Mouse (Mus musculus): Measurements from ENCODE around the gene Spo11. TPM values are rescaled to one million over a fixed set of nuclear protein-coding genes. Genes with fewer than 3 reads are reported as not detected.
A peak's percentile ranks its signal among the peaks of the same experiment; 100 is the strongest.

The Spo11 gene
- polyA plus RNA-seq, 1 experiment = 6.2 TPM

- DNase-seq (ENCODE audit: low read depth) = no peak
Observed at GRCm38 (mm10) chr2:172958579-172958978, 18.9 kb upstream of the Spo11 start.

- DNase-seq (ENCODE audit: low read depth) = no peak
Observed at GRCm38 (mm10) chr2:172959006-172959768, 18.3 kb upstream of the Spo11 start.

GRCm38 (mm10) chr2:172960350-172960749 lies 17.1 kb upstream of the Spo11 start:
- DNase-seq (ENCODE audit: low read depth) = no peak

GRCm38 (mm10) chr2:172961211-172961610 lies 16.3 kb upstream of the Spo11 start:
- DNase-seq (ENCODE audit: low read depth) = no peak

- DNase-seq (ENCODE audit: low read depth) = no peak
Observed at GRCm38 (mm10) chr2:172965249-172965648, 12.3 kb upstream of the Spo11 start.

GRCm38 (mm10) chr2:172966480-172966879 lies 11.0 kb upstream of the Spo11 start:
- no peak for DNase-seq (ENCODE audit: low read depth)

GRCm38 (mm10) chr2:172971865-172972264 lies 5.6 kb upstream of the Spo11 start:
- DNase-seq (ENCODE audit: low read depth) = no peak

GRCm38 (mm10) chr2:172973806-172974565 lies 3.5 kb upstream of the Spo11 start:
- DNase-seq (ENCODE audit: low read depth) = no peak

GRCm38 (mm10) chr2:172974701-172975100 lies 2.8 kb upstream of the Spo11 start:
- no peak for DNase-seq (ENCODE audit: low read depth)

GRCm38 (mm10) chr2:172975159-172975558 lies 2.3 kb upstream of the Spo11 start:
- no peak for DNase-seq (ENCODE audit: low read depth)

- no peak for DNase-seq (ENCODE audit: low read depth)
Observed at GRCm38 (mm10) chr2:172976661-172977238, 750 bp upstream of the Spo11 start.

- no peak for DNase-seq (ENCODE audit: low read depth)
Observed at GRCm38 (mm10) chr2:172978131-172978633, 682 bp downstream of the Spo11 start.

- DNase-seq (ENCODE audit: low read depth) = no peak
Observed at GRCm38 (mm10) chr2:172979666-172980345, 2.3 kb downstream of the Spo11 start.

GRCm38 (mm10) chr2:172982776-172983561 lies 5.5 kb downstream of the Spo11 start:
- DNase-seq (ENCODE audit: low read depth) = no peak

- no peak for DNase-seq (ENCODE audit: low read depth)
Observed at GRCm38 (mm10) chr2:172990161-172990560, 12.7 kb downstream of the Spo11 start.

GRCm38 (mm10) chr2:172996207-172996606 lies 18.7 kb downstream of the Spo11 start:
- no peak for DNase-seq (ENCODE audit: low read depth)

GRCm38 (mm10) chr2:172997748-172998147 lies 20.2 kb downstream of the Spo11 start:
- DNase-seq (ENCODE audit: low read depth) = no peak

GRCm38 (mm10) chr2:172998478-172998877 lies 21.0 kb downstream of the Spo11 start:
- no peak for DNase-seq (ENCODE audit: low read depth)

GRCm38 (mm10) chr2:172999630-173000284 lies 22.3 kb downstream of the Spo11 start, which contains the start of gene Rae1:
Gene Rae1, plus strand, starts transcription at chr2:173000117.
- DNase-seq (ENCODE audit: low read depth) = peak; percentile 54

- DNase-seq (ENCODE audit: low read depth) = no peak
Observed at GRCm38 (mm10) chr2:173000285-173000652, 22.8 kb downstream of the Spo11 start.

- DNase-seq (ENCODE audit: low read depth) = no peak
Observed at GRCm38 (mm10) chr2:173000921-173001320, 23.4 kb downstream of the Spo11 start.

Measured in gonadal fat pad, adult 2 months (tissue).